Mouse (Mus musculus) kidney, postnatal 4 days (tissue): ENCODE data around the gene Olfr839-ps1.

Experiments used
- DNase-seq, 2 experiments: peaks; one replicate each; pipeline ENCODE4 v3.0.0; 2021; ENCODE audit warnings: mixed read lengths in 2 of 2

Gene Olfr839-ps1

GRCm38 (mm10) chr9:19177212-19177611 is at the start of gene Olfr839-ps1:
Gene Olfr839-ps1 (minus strand): TSS chr9:19177312.
- no peak for DNase-seq

- DNase-seq: no peak
These were observed 41.1 kb downstream of the Olfr839-ps1 start, which contains the start of gene Olfr837 for GRCm38 (mm10) chr9:19136017-19136416. Gene Olfr837 (plus strand): TSS chr9:19136317.

- no peak for DNase-seq
These were observed 57.0 kb downstream of the Olfr839-ps1 start, which contains the start of gene Olfr836 for GRCm38 (mm10) chr9:19120082-19120481. Gene Olfr836 (plus strand): TSS chr9:19120382.
